Mouse (Mus musculus) liver, postnatal 0 days (tissue): ENCODE measurements at regions not wholly inside any gene's neighbourhood (a gene's known extent, or its start where the extent isn't known, plus 50 kb on each side); places are given as distances from the start of the nearest gene placed in this dataset.

ENCODE experiments used
- CTCF ChIP-seq: sonication (generic); IDR thresholded peaks from 2 replicates; pipeline ENCODE4 v1.5.1; 2016; ENCODE audit warnings: antibody characterized with exemption, low read depth
- EP300 ChIP-seq: IDR thresholded peaks from 2 replicates; pipeline ENCODE4 v1.6.1; 2016; ENCODE audit warnings: antibody characterized with exemption, low read depth, mild to moderate bottlenecking

- no peak for TF ChIP-seq CTCF
- no peak for TF ChIP-seq EP300
Measured at GRCm38 (mm10) chr11:17351476-17351875, 94.1 kb downstream of the C1d start.
